Mouse (Mus musculus): Measurements from ENCODE around the gene Vmn1r220. TPM values are rescaled to one million over a fixed set of nuclear protein-coding genes. Genes with fewer than 3 reads are reported as not detected.

Gene Vmn1r220
- polyA plus RNA-seq, 1 experiment from 2014 or later, result not detected

DNA sequence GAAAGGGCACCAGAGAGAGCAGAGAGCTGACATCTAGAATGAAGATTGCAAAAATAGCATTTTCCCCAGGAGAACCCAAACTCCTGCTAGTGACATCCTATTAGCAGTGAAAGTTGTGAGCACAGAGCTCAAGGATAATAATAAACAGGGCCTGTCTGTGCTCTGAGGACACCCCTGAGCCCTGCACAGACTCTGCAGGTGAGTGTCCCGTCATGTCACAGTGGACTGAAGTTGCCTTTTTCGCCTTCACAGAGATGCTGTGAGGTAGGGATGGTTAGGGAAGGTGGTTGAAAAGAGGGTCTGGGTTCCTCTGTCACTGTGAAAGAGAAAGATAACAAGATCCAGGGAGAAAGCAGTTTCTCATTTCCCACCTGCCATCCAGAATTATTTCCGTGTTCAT lies 54.7 kb downstream of the Vmn1r220 start, which contains the start of gene Vmn1r218:
Gene Vmn1r218 (plus strand): TSS at position 57 of the 400 bp plus-strand sequence.
- H3K27me3 ChIP-seq (ENCODE audit: control insufficient read depth, insufficient read depth, low read length), result no peaks in the 10 kb centered on the region
- no peak within 1 kb of the TSS for H3K4me3 ChIP-seq (ENCODE audit: low read depth, low read length)
- H3K9me3 ChIP-seq (ENCODE audit: control insufficient read depth, low read length), result no peaks in the 10 kb centered on the region
- H3K9ac ChIP-seq (replicated peaks; ENCODE audit: low read depth, low read length), result no peak within 1 kb of the TSS
- H3K36me3 ChIP-seq (ENCODE audit: control insufficient read depth, insufficient read depth, low read length), result no peaks in the 10 kb centered on the region
- H3K4me2 ChIP-seq (ENCODE audit: low read depth, low read length), result no peak within 1 kb of the TSS
- no peak within 1 kb of the TSS for H3K27ac ChIP-seq (ENCODE audit: low read depth, low read length)
- WGBS, result 77% methylated on average over 3 of the region's 3 CpGs
- ATAC-seq (ENCODE audit: low read depth), result no peak
- no peaks in the 10 kb centered on the region for H3K4me1 ChIP-seq (ENCODE audit: control insufficient read depth, insufficient read depth, low read length)

Other genes starting within 250 kb of the Vmn1r220 start
- gene Vmn1r213, start 180.3 kb downstream of the Vmn1r220 start, polyA plus RNA-seq (2014; fragmentation: Nextera tagmentation; extraction: Ambion mirVana), result not detected in 2 replicates
- not detected in 2 replicates for gene Vmn1r214, start 157.6 kb downstream of the Vmn1r220 start, polyA plus RNA-seq (2014; fragmentation: Nextera tagmentation; extraction: Ambion mirVana)
- not detected in 2 replicates for gene Vmn1r215, start 120.0 kb downstream of the Vmn1r220 start, polyA plus RNA-seq (2014; fragmentation: Nextera tagmentation; extraction: Ambion mirVana)
- gene Vmn1r217, start 69.7 kb downstream of the Vmn1r220 start, polyA plus RNA-seq (2014; fragmentation: Nextera tagmentation; extraction: Ambion mirVana), result not detected in 2 replicates
- gene Vmn1r218, start 54.8 kb downstream of the Vmn1r220 start, polyA plus RNA-seq (2014; fragmentation: Nextera tagmentation; extraction: Ambion mirVana), result not detected in 2 replicates
- gene Vmn1r219, start 28.7 kb downstream of the Vmn1r220 start, polyA plus RNA-seq (2014; fragmentation: Nextera tagmentation; extraction: Ambion mirVana), result not detected in 2 replicates
- not detected in 2 replicates for gene Vmn1r221, start 26.2 kb upstream of the Vmn1r220 start, polyA plus RNA-seq (2014; fragmentation: Nextera tagmentation; extraction: Ambion mirVana)
- gene Vmn1r222, start 48.0 kb upstream of the Vmn1r220 start, polyA plus RNA-seq (2014; fragmentation: Nextera tagmentation; extraction: Ambion mirVana), result not detected in 2 replicates
- gene Vmn1r223, start 59.2 kb upstream of the Vmn1r220 start, polyA plus RNA-seq (2014; fragmentation: Nextera tagmentation; extraction: Ambion mirVana), result not detected in 2 replicates
- gene Zfp322a, start 181.2 kb upstream of the Vmn1r220 start, polyA plus RNA-seq (2014; fragmentation: Nextera tagmentation; extraction: Ambion mirVana), result 51.9 and 59.8 TPM in 2 replicates
- 8.8 and 9.5 TPM in 2 replicates for gene Abt1, start 235.9 kb upstream of the Vmn1r220 start, polyA plus RNA-seq (2014; fragmentation: Nextera tagmentation; extraction: Ambion mirVana)